Mouse (Mus musculus) kidney, embryonic 15.5 days (tissue): Measurements from ENCODE around the gene Pgm3. TPM values are rescaled to one million over a fixed set of nuclear protein-coding genes. Genes with fewer than 3 reads are reported as not detected.

Source experiments
- ATAC-seq: fragments of 200-750 bp; cut with Nextera tagmentation; replicated peaks from 2 replicates; pipeline ENCODE4 v1.8.0; 2017; ENCODE audit warnings: moderate TSS enrichment; ENCODE audit not compliant: low FRiP score
- H3K27ac ChIP-seq: fragments of 300-500 bp; sonication (generic); 2 replicates; pipeline ENCODE4 v1.5.1; 2015; ENCODE audit warnings: mild to moderate bottlenecking, inconsistent platforms
- H3K27me3 ChIP-seq: fragments of 300-500 bp; sonication (generic); 2 replicates; pipeline ENCODE4 v1.6.1; 2015; ENCODE audit warnings: inconsistent platforms
- H3K36me3 ChIP-seq: fragments of 300-500 bp; sonication (generic); 2 replicates; pipeline ENCODE4 v1.6.1; 2015; ENCODE audit warnings: inconsistent platforms
- H3K4me1 ChIP-seq: fragments of 300-500 bp; sonication (generic); 2 replicates; pipeline ENCODE4 v1.6.1; 2015; ENCODE audit warnings: inconsistent platforms
- H3K4me2 ChIP-seq: fragments of 300-500 bp; sonication (generic); 2 replicates; pipeline ENCODE4 v1.6.1; 2015; ENCODE audit warnings: moderate library complexity, mild to moderate bottlenecking, inconsistent platforms
- H3K4me3 ChIP-seq: fragments of 300-500 bp; sonication (generic); replicated peaks from 2 replicates; pipeline ENCODE4 v1.5.1; 2015; ENCODE audit warnings: mild to moderate bottlenecking, inconsistent platforms
- H3K9ac ChIP-seq: fragments of 300-500 bp; sonication (generic); 2 replicates; pipeline ENCODE4 v1.6.1; 2015; ENCODE audit warnings: mild to moderate bottlenecking, inconsistent platforms
- H3K9me3 ChIP-seq: fragments of 300-500 bp; sonication (generic); replicated peaks from 2 replicates; pipeline ENCODE4 v1.6.1; 2016; ENCODE audit warnings: inconsistent platforms
- WGBS: fragments of 180-500 bp; shearing (Covaris S2); methylation state at CpG from one replicate; pipeline ENCODE4 v1.1.7; 2015; ENCODE audit warnings: mixed read lengths; 5-methylcytosine and 5-hydroxymethylcytosine counted together
- polyA plus RNA-seq: library from polyadenylated mRNA; unstranded; fragments of >200 nt; fragmentation: Nextera tagmentation; extraction: Ambion mirVana; gene quantifications from 2 replicates; pipeline ENCODE4 v1.2.1, GENCODE M21; 2015

Gene Pgm3
- polyA plus RNA-seq, 1 experiment from 2014 or later, result 40.6 TPM

- no peaks in the 10 kb centered on the region for H3K36me3 ChIP-seq
- H3K27ac ChIP-seq, result no peak overlapping the region
- no peak overlapping the region for H3K9ac ChIP-seq
- peak; percentile 76; the same call in 1 of the 2 replicates for ATAC-seq
- H3K4me2 ChIP-seq, result no peak overlapping the region
- WGBS, result 57% methylated on average over 3 of the region's 3 CpGs
- no peaks in the 10 kb centered on the region for H3K4me1 ChIP-seq
- no peaks in the 10 kb centered on the region for H3K9me3 ChIP-seq
- no peak overlapping the region for H3K4me3 ChIP-seq
- H3K27me3 ChIP-seq, result no peaks in the 10 kb centered on the region
Measured at GRCm38 (mm10) chr9:86583740-86584139, 12.1 kb upstream of the Pgm3 start.

- no peak overlapping the region for H3K9ac ChIP-seq
- no peaks in the 10 kb centered on the region for H3K4me1 ChIP-seq
- 81% methylated on average over 10 of the region's 10 CpGs for WGBS
- H3K36me3 ChIP-seq, result no peaks in the 10 kb centered on the region
- no peak overlapping the region for H3K27ac ChIP-seq
- H3K27me3 ChIP-seq, result no peaks in the 10 kb centered on the region
- no peak for ATAC-seq
- H3K4me3 ChIP-seq, result no peak overlapping the region
- H3K4me2 ChIP-seq, result no peak overlapping the region
- H3K9me3 ChIP-seq, result no peaks in the 10 kb centered on the region
Measured at GRCm38 (mm10) chr9:86579657-86580056, 8.0 kb upstream of the Pgm3 start.

- no peak for ATAC-seq
- Histone ChIP-seq H3K4me3 (no peak overlapping the region), H3K9ac (no peak overlapping the region), H3K27ac (no peak overlapping the region), H3K27me3 (no peaks in the 10 kb centered on the region), H3K4me2 (no peak overlapping the region), H3K4me1 (peaks cover 17% of the 10 kb centered on the region), H3K9me3 (no peaks in the 10 kb centered on the region), H3K36me3 (no peaks in the 10 kb centered on the region)
- WGBS, result 90% methylated on average over 6 of the region's 6 CpGs
Measured at GRCm38 (mm10) chr9:86575178-86575577, 3.5 kb upstream of the Pgm3 start.

- Histone ChIP-seq H3K4me2 (no peak overlapping the region), H3K4me1 (peaks cover 18% of the 10 kb centered on the region), H3K27ac (no peak overlapping the region), H3K27me3 (no peaks in the 10 kb centered on the region), H3K4me3 (no peak overlapping the region), H3K9ac (no peak overlapping the region), H3K9me3 (no peaks in the 10 kb centered on the region), H3K36me3 (peaks cover 8% of the 10 kb centered on the region)
- no peak for ATAC-seq
- 78% methylated on average over 20 of the region's 20 CpGs for WGBS
Measured at GRCm38 (mm10) chr9:86573616-86574303, 2.1 kb upstream of the Pgm3 start.

- Histone ChIP-seq H3K36me3 (peaks cover 18% of the 10 kb centered on the region), H3K9ac (peak overlapping the region; percentile 59), H3K4me2 (peak overlapping the region; percentile 100), H3K4me3 (peak overlapping the region; percentile 75), H3K4me1 (peaks cover 18% of the 10 kb centered on the region), H3K27me3 (no peaks in the 10 kb centered on the region), H3K27ac (no peak overlapping the region), H3K9me3 (no peaks in the 10 kb centered on the region)
- peak; percentile 5; the same call in 1 of the 2 replicates for ATAC-seq
- 7% methylated on average over 13 of the region's 13 CpGs for WGBS
Measured at GRCm38 (mm10) chr9:86572636-86573291, 1.1 kb upstream of the Pgm3 start.

- Histone ChIP-seq H3K27ac (no peak overlapping the region), H3K4me3 (peak overlapping the region; percentile 75), H3K36me3 (peaks cover 23% of the 10 kb centered on the region), H3K9me3 (no peaks in the 10 kb centered on the region), H3K4me2 (peak overlapping the region; percentile 100), H3K4me1 (peaks cover 18% of the 10 kb centered on the region), H3K9ac (peak overlapping the region; percentile 59), H3K27me3 (no peaks in the 10 kb centered on the region)
- under 1% methylated on average over 25 of the region's 25 CpGs for WGBS
- ATAC-seq, result peak; percentile 48
Measured at GRCm38 (mm10) chr9:86572196-86572595, 554 bp upstream of the Pgm3 start.

GRCm38 (mm10) chr9:86570946-86571345, 696 bp downstream of the Pgm3 start:
- H3K36me3 ChIP-seq, result peaks cover 36% of the 10 kb centered on the region
- 11% methylated on average over 8 of the region's 8 CpGs for WGBS
- H3K4me3 ChIP-seq, result peak overlapping the region; percentile 75
- H3K4me1 ChIP-seq, result peaks cover 18% of the 10 kb centered on the region
- no peak for ATAC-seq
- H3K27me3 ChIP-seq, result no peaks in the 10 kb centered on the region
- peak overlapping the region; percentile 100 for H3K4me2 ChIP-seq
- no peaks in the 10 kb centered on the region for H3K9me3 ChIP-seq
- peak overlapping the region; percentile 14; the same call in 1 of the 2 replicates for H3K9ac ChIP-seq
- H3K27ac ChIP-seq, result no peak overlapping the region

GRCm38 (mm10) chr9:86570261-86570890, 1.3 kb downstream of the Pgm3 start:
- H3K4me3 ChIP-seq, result peak overlapping the region; percentile 75
- WGBS, result 70% methylated on average over 10 of the region's 10 CpGs
- no peaks in the 10 kb centered on the region for H3K9me3 ChIP-seq
- H3K27me3 ChIP-seq, result no peaks in the 10 kb centered on the region
- peak overlapping the region; percentile 100 for H3K4me2 ChIP-seq
- H3K36me3 ChIP-seq, result peaks cover 42% of the 10 kb centered on the region
- H3K4me1 ChIP-seq, result peaks cover 18% of the 10 kb centered on the region
- ATAC-seq, result no peak
- H3K9ac ChIP-seq, result 0 out of 2 replicates have a peak overlapping the region, but pooled peaks have one; percentile 14
- no peak overlapping the region for H3K27ac ChIP-seq

- H3K36me3 ChIP-seq, result peaks cover 51% of the 10 kb centered on the region
- H3K4me1 ChIP-seq, result peaks cover 18% of the 10 kb centered on the region
- H3K9me3 ChIP-seq, result no peaks in the 10 kb centered on the region
- no peak overlapping the region for H3K27ac ChIP-seq
- WGBS, result 84% methylated on average over 3 of the region's 3 CpGs
- no peak for ATAC-seq
- H3K4me2 ChIP-seq, result no peak overlapping the region
- no peak overlapping the region for H3K4me3 ChIP-seq
- H3K27me3 ChIP-seq, result no peaks in the 10 kb centered on the region
- H3K9ac ChIP-seq, result no peak overlapping the region
Measured at GRCm38 (mm10) chr9:86569314-86569910, 2.2 kb downstream of the Pgm3 start.

GRCm38 (mm10) chr9:86560543-86560942, 11.1 kb downstream of the Pgm3 start:
- peaks cover 87% of the 10 kb centered on the region for H3K36me3 ChIP-seq
- ATAC-seq, result 0 out of 2 replicates have a peak, but pooled peaks have one; percentile 25
- H3K9ac ChIP-seq, result no peak overlapping the region
- no peak overlapping the region for H3K4me3 ChIP-seq
- H3K4me2 ChIP-seq, result no peak overlapping the region
- H3K27ac ChIP-seq, result no peak overlapping the region
- no peaks in the 10 kb centered on the region for H3K27me3 ChIP-seq
- no peaks in the 10 kb centered on the region for H3K9me3 ChIP-seq
- H3K4me1 ChIP-seq, result no peaks in the 10 kb centered on the region
- WGBS, result 76% methylated on average over 3 of the region's 3 CpGs

GRCm38 (mm10) chr9:86554641-86555040, 17.0 kb downstream of the Pgm3 start:
- Histone ChIP-seq H3K4me2 (no peak overlapping the region), H3K4me3 (no peak overlapping the region), H3K27me3 (no peaks in the 10 kb centered on the region), H3K4me1 (no peaks in the 10 kb centered on the region), H3K36me3 (peaks cover 80% of the 10 kb centered on the region), H3K27ac (no peak overlapping the region), H3K9me3 (no peaks in the 10 kb centered on the region), H3K9ac (no peak overlapping the region)
- 90% methylated on average over 4 of the region's 4 CpGs for WGBS
- no peak for ATAC-seq

GRCm38 (mm10) chr9:86553886-86554285, 17.8 kb downstream of the Pgm3 start:
- H3K27ac ChIP-seq, result no peak overlapping the region
- no peaks in the 10 kb centered on the region for H3K27me3 ChIP-seq
- no peaks in the 10 kb centered on the region for H3K9me3 ChIP-seq
- WGBS, result 89% methylated on average over 9 of the region's 9 CpGs
- ATAC-seq, result no peak
- H3K4me3 ChIP-seq, result no peak overlapping the region
- H3K9ac ChIP-seq, result no peak overlapping the region
- H3K4me2 ChIP-seq, result no peak overlapping the region
- peaks cover 77% of the 10 kb centered on the region for H3K36me3 ChIP-seq
- H3K4me1 ChIP-seq, result no peaks in the 10 kb centered on the region
